Comparison of ENCODE assay signal across 8 mouse cellular contexts in the genomic region with DNA sequence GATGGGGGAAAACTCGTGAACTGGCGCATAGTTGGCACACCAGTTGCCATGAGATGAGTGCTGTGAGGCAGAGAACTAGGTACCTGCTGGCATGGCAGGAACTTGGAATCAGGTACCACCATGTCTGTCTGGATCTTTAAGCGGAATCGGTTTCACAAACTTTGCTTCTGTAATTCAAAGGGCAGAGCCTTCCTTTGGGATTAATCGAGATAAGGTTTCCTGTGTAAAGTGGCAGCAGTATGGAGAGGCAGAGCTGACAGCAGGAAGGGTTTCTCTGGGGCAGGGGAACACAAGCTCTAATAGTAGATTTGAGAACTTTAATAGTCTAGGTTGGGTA. TPM values are rescaled to one million over a fixed set of nuclear protein-coding genes. Genes with fewer than 3 reads are reported as not detected.
DNase-seq lines count a peak whose midpoint lies in the region; ATAC-seq and TF ChIP-seq lines count a peak whose summit lies in the region.

No protein-coding gene starts in this region.

- H3K4me1 ChIP-seq in kidney, embryonic 16.5 days (ENCODE audit: insufficient read depth, low read length): peaks cover 22% of the 10 kb centered on the region
- H3K4me1 ChIP-seq in bone marrow, adult 2 months (ENCODE audit: control insufficient read depth, insufficient read depth, low read length): no peaks in the 10 kb centered on the region
- peaks cover 22% of the 10 kb centered on the region for H3K4me1 ChIP-seq in hindbrain, embryonic 12.5 days
- peaks cover 16% of the 10 kb centered on the region for H3K4me1 ChIP-seq in midbrain, embryonic 14.5 days (ENCODE audit: control insufficient read depth, insufficient read depth, low read length)

- H3K9ac ChIP-seq in kidney, embryonic 16.5 days (replicated peaks; ENCODE audit: low read length): peak overlapping the region; percentile 82
- H3K9ac ChIP-seq in hindbrain, embryonic 12.5 days: peak overlapping the region; percentile 73
- peak overlapping the region; percentile 70 for H3K9ac ChIP-seq in midbrain, embryonic 14.5 days (replicated peaks; ENCODE audit: low read length)

- no peak for DNase-seq in kidney, adult 9 months
- DNase-seq in midbrain, embryonic 14.5 days: peak; percentile 4
- DNase-seq in adrenal gland, postnatal 25 days: no peak
- DNase-seq in adrenal gland, postnatal 4 days (ENCODE audit: low spot score in 2 of 2): no peak

- 0% methylated on average over 5 of the region's 5 CpGs for WGBS in kidney, embryonic 16.5 days
- 1% methylated on average over 5 of the region's 5 CpGs for WGBS in bone marrow, adult 2 months
- 4% methylated on average over 5 of the region's 5 CpGs for WGBS in hindbrain, embryonic 12.5 days
- 2% methylated on average over 5 of the region's 5 CpGs for WGBS in midbrain, embryonic 14.5 days

- ATAC-seq in kidney, embryonic 16.5 days (ENCODE audit: low FRiP score, low TSS enrichment): no peak
- no peak for ATAC-seq in hindbrain, embryonic 12.5 days (ENCODE audit: low FRiP score)
- ATAC-seq in midbrain, embryonic 14.5 days (ENCODE audit: low FRiP score, low TSS enrichment): no peak
- ATAC-seq in megakaryocyte-erythroid progenitor cell, adult 5-6 weeks (replicated peaks; ENCODE audit: low FRiP score, low TSS enrichment, poor library complexity, severe bottlenecking): no peak

- H3K36me3 ChIP-seq in kidney, embryonic 16.5 days (ENCODE audit: insufficient read depth, low read length): peaks cover 16% of the 10 kb centered on the region; the same call in 1 of the 2 replicates
- H3K36me3 ChIP-seq in hindbrain, embryonic 12.5 days: peaks cover 19% of the 10 kb centered on the region
- H3K36me3 ChIP-seq in midbrain, embryonic 14.5 days (ENCODE audit: control insufficient read depth, insufficient read depth, low read length): peaks cover 19% of the 10 kb centered on the region

- TF ChIP-seq CTCF in bone marrow, adult 2 months (IDR thresholded peaks at IDR 0.05; ENCODE audit: control insufficient read depth, insufficient read depth, low read length): no peak

- H3K4me2 ChIP-seq in kidney, embryonic 16.5 days (replicated peaks; ENCODE audit: low read depth, low read length): peak overlapping the region; percentile 81
- peak overlapping the region; percentile 88 for H3K4me2 ChIP-seq in hindbrain, embryonic 12.5 days (replicated peaks)
- peak overlapping the region; percentile 90 for H3K4me2 ChIP-seq in midbrain, embryonic 14.5 days (ENCODE audit: low read length)

- H3K9me3 ChIP-seq in kidney, embryonic 16.5 days (ENCODE audit: low read length): no peaks in the 10 kb centered on the region
- H3K9me3 ChIP-seq in hindbrain, embryonic 12.5 days (replicated peaks): no peaks in the 10 kb centered on the region
- H3K9me3 ChIP-seq in midbrain, embryonic 14.5 days (ENCODE audit: control insufficient read depth, low read length): no peaks in the 10 kb centered on the region

- no peaks in the 10 kb centered on the region for H3K27me3 ChIP-seq in kidney, embryonic 16.5 days (ENCODE audit: insufficient read depth, low read length)
- no peaks in the 10 kb centered on the region for H3K27me3 ChIP-seq in hindbrain, embryonic 12.5 days
- no peaks in the 10 kb centered on the region for H3K27me3 ChIP-seq in midbrain, embryonic 14.5 days (ENCODE audit: control insufficient read depth, insufficient read depth, low read length)

- no peak for TF ChIP-seq POLR2A in bone marrow, adult 2 months (IDR thresholded peaks at IDR 0.05; ENCODE audit: borderline replicate concordance, control insufficient read depth, low read depth, low read length)

- H3K27ac ChIP-seq in kidney, embryonic 16.5 days (ENCODE audit: low read length): peak overlapping the region; percentile 83
- H3K27ac ChIP-seq in bone marrow, adult 2 months (ENCODE audit: control insufficient read depth, insufficient read depth, low read depth, low read length, poor library complexity): no peak overlapping the region
- H3K27ac ChIP-seq in hindbrain, embryonic 12.5 days: no peak overlapping the region
- H3K27ac ChIP-seq in midbrain, embryonic 14.5 days (replicated peaks; ENCODE audit: low read depth, low read length): peak overlapping the region; percentile 45; the same call in 1 of the 2 replicates

- peak overlapping the region; percentile 76 for H3K4me3 ChIP-seq in kidney, embryonic 16.5 days (ENCODE audit: low read length)
- H3K4me3 ChIP-seq in bone marrow, adult 2 months (replicated peaks; ENCODE audit: control insufficient read depth, low read depth, low read length): peak overlapping the region; percentile 92
- peak overlapping the region; percentile 52 for H3K4me3 ChIP-seq in hindbrain, embryonic 12.5 days
- peak overlapping the region; percentile 59 for H3K4me3 ChIP-seq in midbrain, embryonic 14.5 days (replicated peaks; ENCODE audit: low read depth, low read length)

RNA-seq across cellular contexts. Expression of gene Slfn14, which starts 5.7 kb away (rescaled TPM):
- polyA plus RNA-seq in kidney, embryonic 16.5 days (2015; fragmentation: Nextera tagmentation; extraction: Ambion mirVana): 0.25 and 0.42 TPM in 2 replicates
- 24.0 and 30.8 TPM in 2 replicates for polyA plus RNA-seq in bone marrow, adult 2 months (2011; ENCODE audit: insufficient read depth, insufficient read length, low replicate concordance, missing spikeins)
- 0.87 and 1.1 TPM in 2 replicates for polyA plus RNA-seq in hindbrain, embryonic 12.5 days (2016; fragmentation: Nextera tagmentation; extraction: Ambion mirVana)
- 0.05 TPM in 1 of 2 replicates, not detected in the other for polyA plus RNA-seq in midbrain, embryonic 14.5 days (2014; fragmentation: Nextera tagmentation; extraction: Ambion mirVana)
- not detected in 2 replicates for total RNA-seq in adrenal gland, postnatal 25 days (2021)
- not detected in 2 replicates for total RNA-seq in megakaryocyte-erythroid progenitor cell, adult 5-6 weeks (2014; fragmentation: Nextera tagmentation)
- 0.28 TPM in 1 of 2 replicates, not detected in the other for total RNA-seq in megakaryocyte-erythroid progenitor cell, adult 5-6 weeks (2017)
- 1 to 10 TPM; 1.9 to 3.7 TPM for total RNA-seq in adrenal gland, postnatal 4 days (2021)

RNA-seq across cellular contexts. Expression of gene Ap2b1, which starts 6.6 kb away (rescaled TPM):
- 64.2 and 70.8 TPM in 2 replicates for polyA plus RNA-seq in kidney, embryonic 16.5 days (2015; fragmentation: Nextera tagmentation; extraction: Ambion mirVana)
- polyA plus RNA-seq in bone marrow, adult 2 months (2011; ENCODE audit: insufficient read depth, insufficient read length, low replicate concordance, missing spikeins): 43.7 and 59.2 TPM in 2 replicates
- 113 and 128 TPM in 2 replicates for polyA plus RNA-seq in hindbrain, embryonic 12.5 days (2016; fragmentation: Nextera tagmentation; extraction: Ambion mirVana)
- polyA plus RNA-seq in midbrain, embryonic 14.5 days (2014; fragmentation: Nextera tagmentation; extraction: Ambion mirVana): 103 and 173 TPM in 2 replicates
- total RNA-seq in adrenal gland, postnatal 25 days (2021): 90.8 and 107 TPM in 2 replicates
- 74.0 and 74.2 TPM in 2 replicates for total RNA-seq in megakaryocyte-erythroid progenitor cell, adult 5-6 weeks (2014; fragmentation: Nextera tagmentation)
- total RNA-seq in megakaryocyte-erythroid progenitor cell, adult 5-6 weeks (2017): 61.2 and 65.4 TPM in 2 replicates
- 100 to 1,000 TPM; 105 to 121 TPM for total RNA-seq in adrenal gland, postnatal 4 days (2021)

RNA-seq across cellular contexts. Expression of gene Pex12, which starts 10.2 kb away (rescaled TPM):
- polyA plus RNA-seq in kidney, embryonic 16.5 days (2015; fragmentation: Nextera tagmentation; extraction: Ambion mirVana): 14.0 and 15.2 TPM in 2 replicates
- 1.6 and 7.3 TPM in 2 replicates for polyA plus RNA-seq in bone marrow, adult 2 months (2011; ENCODE audit: insufficient read depth, insufficient read length, low replicate concordance, missing spikeins)
- polyA plus RNA-seq in hindbrain, embryonic 12.5 days (2016; fragmentation: Nextera tagmentation; extraction: Ambion mirVana): 16.4 and 19.8 TPM in 2 replicates
- polyA plus RNA-seq in midbrain, embryonic 14.5 days (2014; fragmentation: Nextera tagmentation; extraction: Ambion mirVana): 16.2 and 20.6 TPM in 2 replicates
- 18.1 and 18.3 TPM in 2 replicates for total RNA-seq in adrenal gland, postnatal 25 days (2021)
- total RNA-seq in megakaryocyte-erythroid progenitor cell, adult 5-6 weeks (2014; fragmentation: Nextera tagmentation): 7.6 and 10.1 TPM in 2 replicates
- 9.5 and 9.6 TPM in 2 replicates for total RNA-seq in megakaryocyte-erythroid progenitor cell, adult 5-6 weeks (2017)
- 10 to 100 TPM; 17.6 to 20.0 TPM for total RNA-seq in adrenal gland, postnatal 4 days (2021)

Comparison
In these comparisons a context has a peak if more than half of its experiments do, and no peak if none do; other contexts are left out.
1. H3K27ac ChIP-seq: peak in kidney, embryonic 16.5 days (single experiment) and midbrain, embryonic 14.5 days (single experiment); none in bone marrow, adult 2 months (single experiment) and hindbrain, embryonic 12.5 days (single experiment).
2. RNA of gene Slfn14, which starts 5.7 kb away (polyA plus RNA-seq): 24.0 to 30.8 TPM in bone marrow, adult 2 months; 0.87 to 1.1 TPM in hindbrain, embryonic 12.5 days, 0.25 to 0.42 TPM in kidney, embryonic 16.5 days and 0.05 TPM in midbrain, embryonic 14.5 days; every median in the first group is over 10 times any median in the second.
3. Peak in every context shown above with its lines, with median percentiles within 50 percentile points of each other: H3K4me2 ChIP-seq, H3K4me3 ChIP-seq and H3K9ac ChIP-seq.